Mouse (Mus musculus) embryonic facial prominence, embryonic 12.5 days (tissue): ENCODE measurements around the gene Emc7. TPM values are rescaled to one million over a fixed set of nuclear protein-coding genes. Genes with fewer than 3 reads are reported as not detected.
A peak's percentile ranks its signal among the peaks of the same experiment; 100 is the strongest.
"Not testable (repeated sequence)": the region's sequence is repeated elsewhere in the genome, so short reads cannot be mapped to it uniquely, and the experiment has no call there.

Source experiments
- ATAC-seq: fragments of 200-750 bp; cut with Nextera tagmentation; 2 replicates; pipeline ENCODE4 v1.8.0; 2017; ENCODE audit not compliant: insufficient number of reproducible peaks, insufficient read depth, low FRiP score, low TSS enrichment
- H3K27ac ChIP-seq: fragments of 300-500 bp; sonication (generic); 2 replicates; pipeline ENCODE4 v1.5.1; 2016; ENCODE audit warnings: mild to moderate bottlenecking
- H3K27me3 ChIP-seq: fragments of 300-500 bp; sonication (generic); 2 replicates; pipeline ENCODE4 v1.6.1; 2016; ENCODE audit warnings: mild to moderate bottlenecking, moderate library complexity
- H3K36me3 ChIP-seq: fragments of 300-500 bp; sonication (generic); 2 replicates; pipeline ENCODE4 v1.6.1; 2016; ENCODE audit warnings: mild to moderate bottlenecking
- H3K4me1 ChIP-seq: fragments of 300-500 bp; sonication (generic); 2 replicates; pipeline ENCODE4 v1.6.1; 2016
- H3K4me2 ChIP-seq: fragments of 300-500 bp; sonication (generic); replicated peaks from 2 replicates; pipeline ENCODE4 v1.6.1; 2016; ENCODE audit warnings: mild to moderate bottlenecking, moderate library complexity
- H3K4me3 ChIP-seq: fragments of 300-500 bp; sonication (generic); 2 replicates; pipeline ENCODE4 v1.5.1; 2016; ENCODE audit warnings: mild to moderate bottlenecking
- H3K9ac ChIP-seq: fragments of 300-500 bp; sonication (generic); 2 replicates; pipeline ENCODE4 v1.6.1; 2016; ENCODE audit warnings: mild to moderate bottlenecking, moderate library complexity
- H3K9me3 ChIP-seq: fragments of 300-500 bp; sonication (generic); 2 replicates; pipeline ENCODE4 v1.6.1; 2016; ENCODE audit warnings: mild to moderate bottlenecking, moderate library complexity
- WGBS: fragments of 180-500 bp; shearing (Covaris S2); methylation state at CpG from one replicate; pipeline ENCODE4 v1.1.7; 2016; 5-methylcytosine and 5-hydroxymethylcytosine counted together
- polyA plus RNA-seq: library from polyadenylated mRNA; unstranded; fragments of >200 nt; fragmentation: Nextera tagmentation; extraction: Ambion mirVana; gene quantifications from 2 replicates; pipeline ENCODE4 v1.2.1, GENCODE M21; 2016

Emc7 gene
- 12.5 and 12.8 TPM in 2 replicates for polyA plus RNA-seq

GRCm38 (mm10) chr2:112454862-112455564 lies at the start of gene Emc7:
Gene Emc7, plus strand, starts transcription at chr2:112454997.
- Histone ChIP-seq H3K36me3 (peaks cover 2% of the 10 kb centered on the region), H3K9ac (peak within 1 kb of the TSS; percentile 86), H3K9me3 (no peaks in the 10 kb centered on the region), H3K4me3 (peak within 1 kb of the TSS; percentile 72), H3K4me1 (peaks cover 8% of the 10 kb centered on the region; the same call in 1 of the 2 replicates), H3K27ac (peak within 1 kb of the TSS; percentile 67; the same call in 1 of the 2 replicates), H3K27me3 (no peaks in the 10 kb centered on the region), H3K4me2 (peak within 1 kb of the TSS; percentile 85)
- WGBS: under 1% methylated on average over 49 of the region's 49 CpGs
- ATAC-seq: peak; percentile 92

- Histone ChIP-seq H3K36me3 (peaks cover 25% of the 10 kb centered on the region), H3K9me3 (no peaks in the 10 kb centered on the region), H3K27ac (no peak overlapping the region), H3K4me3 (no peak overlapping the region), H3K9ac (no peak overlapping the region), H3K27me3 (no peaks in the 10 kb centered on the region), H3K4me2 (no peak overlapping the region), H3K4me1 (no peaks in the 10 kb centered on the region)
- WGBS: 78% methylated on average over 3 of the region's 3 CpGs
- no peak for ATAC-seq
Observed at GRCm38 (mm10) chr2:112407030-112407429, 47.8 kb upstream of the Emc7 start.

GRCm38 (mm10) chr2:112425308-112425707 lies 29.5 kb upstream of the Emc7 start:
- Histone ChIP-seq H3K36me3 (no peaks in the 10 kb centered on the region), H3K4me2 (no peak overlapping the region), H3K9me3 (no peaks in the 10 kb centered on the region), H3K4me1 (no peaks in the 10 kb centered on the region), H3K4me3 (no peak overlapping the region), H3K9ac (no peak overlapping the region), H3K27me3 (no peaks in the 10 kb centered on the region), H3K27ac (no peak overlapping the region)
- ATAC-seq: no peak
- 70% methylated on average over 3 of the region's 3 CpGs for WGBS

GRCm38 (mm10) chr2:112428534-112428933 lies 26.3 kb upstream of the Emc7 start:
- H3K36me3 ChIP-seq, H3K9ac ChIP-seq, H3K9me3 ChIP-seq, H3K27ac ChIP-seq, H3K4me2 ChIP-seq, ATAC-seq, H3K27me3 ChIP-seq, H3K4me3 ChIP-seq, H3K4me1 ChIP-seq: not testable (repeated sequence)
- 91% methylated on average over 3 of the region's 3 CpGs for WGBS

DNA sequence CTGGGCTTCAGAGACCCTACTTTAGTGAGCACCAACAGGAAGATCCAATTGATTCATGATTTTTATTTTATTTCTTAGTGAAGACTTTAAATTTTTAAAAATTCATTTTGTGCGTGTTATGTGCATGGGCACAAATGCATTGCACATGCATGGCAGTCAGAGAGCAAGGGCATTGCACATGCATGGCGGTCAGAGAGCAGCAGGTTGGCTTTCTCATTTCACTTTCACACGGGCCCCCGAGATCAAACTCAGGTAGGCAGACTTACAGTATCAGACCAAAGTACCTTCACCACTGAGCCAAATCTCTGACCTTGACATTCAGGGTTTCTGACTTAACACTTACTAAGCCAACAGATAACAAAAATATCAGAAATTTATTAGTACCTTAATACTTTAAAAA lies 25.1 kb upstream of the Emc7 start:
- no peaks in the 10 kb centered on the region for H3K9me3 ChIP-seq
- no peak overlapping the region for H3K4me3 ChIP-seq
- WGBS: 90% methylated on average over 4 of the region's 4 CpGs
- no peak overlapping the region for H3K9ac ChIP-seq
- H3K36me3 ChIP-seq: no peaks in the 10 kb centered on the region
- ATAC-seq: no peak
- H3K4me1 ChIP-seq: no peaks in the 10 kb centered on the region
- H3K27ac ChIP-seq: no peak overlapping the region
- H3K4me2 ChIP-seq: no peak overlapping the region
- no peaks in the 10 kb centered on the region for H3K27me3 ChIP-seq

DNA sequence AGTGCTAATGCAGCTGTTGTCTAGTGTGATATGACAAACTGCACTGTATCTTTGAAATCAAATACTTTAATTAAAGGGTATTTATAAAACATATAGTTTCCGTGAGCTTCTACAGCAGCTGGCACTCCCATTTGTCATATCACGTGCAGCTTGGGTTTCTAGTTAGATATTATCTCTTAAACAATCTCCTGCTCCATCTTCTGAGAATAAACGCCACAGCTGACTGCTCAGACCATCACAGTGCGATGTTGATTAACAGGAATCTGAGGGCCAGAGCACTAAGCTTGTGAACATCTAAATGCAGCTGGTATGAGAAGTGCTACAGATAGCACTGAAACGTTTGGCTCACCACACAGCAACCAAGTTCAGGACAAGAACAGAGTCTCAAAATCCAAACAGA lies 24.4 kb upstream of the Emc7 start:
- Histone ChIP-seq H3K4me3 (no peak overlapping the region), H3K27me3 (no peaks in the 10 kb centered on the region), H3K9me3 (no peaks in the 10 kb centered on the region), H3K4me2 (no peak overlapping the region), H3K36me3 (no peaks in the 10 kb centered on the region), H3K9ac (no peak overlapping the region), H3K27ac (no peak overlapping the region), H3K4me1 (no peaks in the 10 kb centered on the region)
- 67% methylated on average over 5 of the region's 5 CpGs for WGBS
- ATAC-seq: peak; percentile 60; the same call in 1 of the 2 replicates

GRCm38 (mm10) chr2:112432523-112432922 lies 22.3 kb upstream of the Emc7 start:
- no peaks in the 10 kb centered on the region for H3K36me3 ChIP-seq
- no peak for ATAC-seq
- H3K27ac ChIP-seq: no peak overlapping the region
- 89% methylated on average over 2 of the region's 2 CpGs for WGBS
- no peaks in the 10 kb centered on the region for H3K4me1 ChIP-seq
- no peak overlapping the region for H3K4me2 ChIP-seq
- no peak overlapping the region for H3K4me3 ChIP-seq
- no peaks in the 10 kb centered on the region for H3K9me3 ChIP-seq
- H3K9ac ChIP-seq: no peak overlapping the region
- H3K27me3 ChIP-seq: no peaks in the 10 kb centered on the region

- no peak for ATAC-seq
- no peak overlapping the region for H3K9ac ChIP-seq
- H3K36me3 ChIP-seq: no peaks in the 10 kb centered on the region
- no peak overlapping the region for H3K4me3 ChIP-seq
- H3K9me3 ChIP-seq: no peaks in the 10 kb centered on the region
- no peak overlapping the region for H3K27ac ChIP-seq
- 69% methylated on average over 2 of the region's 2 CpGs for WGBS
- H3K4me1 ChIP-seq: no peaks in the 10 kb centered on the region
- no peaks in the 10 kb centered on the region for H3K27me3 ChIP-seq
- H3K4me2 ChIP-seq: no peak overlapping the region
Observed at GRCm38 (mm10) chr2:112433359-112433758, 21.4 kb upstream of the Emc7 start.

- no peak overlapping the region for H3K27ac ChIP-seq
- H3K4me1 ChIP-seq: no peaks in the 10 kb centered on the region
- H3K9me3 ChIP-seq: no peaks in the 10 kb centered on the region
- ATAC-seq: no peak
- H3K36me3 ChIP-seq: no peaks in the 10 kb centered on the region
- H3K4me3 ChIP-seq: no peak overlapping the region
- no peak overlapping the region for H3K9ac ChIP-seq
- no peak overlapping the region for H3K4me2 ChIP-seq
- 74% methylated on average over 4 of the region's 4 CpGs for WGBS
- H3K27me3 ChIP-seq: no peaks in the 10 kb centered on the region
Observed at GRCm38 (mm10) chr2:112436292-112436691, 18.5 kb upstream of the Emc7 start.

DNA sequence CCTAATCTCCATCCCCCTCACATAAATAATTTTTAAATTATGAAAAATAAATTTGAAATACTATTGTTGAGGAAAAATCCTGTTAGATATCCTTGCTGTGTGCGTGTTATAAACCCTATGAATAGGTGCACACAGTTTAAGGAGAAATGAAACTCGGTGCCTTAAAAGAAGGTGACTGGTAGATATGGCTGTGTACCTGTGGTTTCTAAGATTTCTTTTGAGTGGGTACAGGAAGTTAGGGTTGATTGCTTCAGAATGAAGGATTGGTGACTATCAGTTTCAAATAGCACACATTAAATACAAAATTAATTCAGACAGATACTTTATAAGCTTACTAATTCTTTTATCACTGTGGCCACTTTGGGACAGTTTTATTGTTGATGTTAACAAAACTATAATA lies 17.2 kb upstream of the Emc7 start:
- no peak for ATAC-seq
- Histone ChIP-seq H3K27me3 (no peaks in the 10 kb centered on the region), H3K4me3 (no peak overlapping the region), H3K4me1 (no peaks in the 10 kb centered on the region), H3K9ac (no peak overlapping the region), H3K27ac (no peak overlapping the region), H3K9me3 (no peaks in the 10 kb centered on the region), H3K4me2 (no peak overlapping the region), H3K36me3 (no peaks in the 10 kb centered on the region)
- WGBS: 83% methylated on average over 2 of the region's 2 CpGs

DNA sequence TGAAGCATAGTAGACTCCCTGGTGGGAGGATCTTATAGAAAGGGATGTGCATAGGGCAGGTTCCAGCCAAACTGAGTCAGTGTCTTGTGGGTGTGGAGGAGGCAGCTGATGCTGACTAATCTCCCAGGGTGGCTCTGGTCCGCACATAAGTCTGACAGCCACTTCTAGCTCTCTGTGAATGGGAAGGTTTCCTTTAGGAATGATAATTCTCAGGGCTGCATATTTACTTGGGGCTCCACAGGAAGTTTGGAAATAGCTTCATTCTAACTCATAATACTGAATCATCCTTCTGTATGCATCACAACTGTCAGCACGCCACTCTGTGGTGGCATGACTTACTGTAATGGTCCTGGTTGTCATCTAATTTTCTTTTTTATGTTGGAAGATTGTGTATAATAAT lies 11.3 kb upstream of the Emc7 start:
- ATAC-seq: no peak
- no peak overlapping the region for H3K4me3 ChIP-seq
- no peaks in the 10 kb centered on the region for H3K9me3 ChIP-seq
- no peak overlapping the region for H3K4me2 ChIP-seq
- H3K4me1 ChIP-seq: no peaks in the 10 kb centered on the region
- H3K36me3 ChIP-seq: no peaks in the 10 kb centered on the region
- H3K27ac ChIP-seq: no peak overlapping the region
- WGBS: 68% methylated on average over 2 of the region's 2 CpGs
- no peaks in the 10 kb centered on the region for H3K27me3 ChIP-seq
- no peak overlapping the region for H3K9ac ChIP-seq

GRCm38 (mm10) chr2:112445511-112445910 lies 9.3 kb upstream of the Emc7 start:
- H3K4me2 ChIP-seq: no peak overlapping the region
- no peaks in the 10 kb centered on the region for H3K9me3 ChIP-seq
- no peaks in the 10 kb centered on the region for H3K27me3 ChIP-seq
- H3K4me1 ChIP-seq: no peaks in the 10 kb centered on the region
- H3K36me3 ChIP-seq: no peaks in the 10 kb centered on the region
- ATAC-seq: no peak
- no peak overlapping the region for H3K27ac ChIP-seq
- H3K9ac ChIP-seq: no peak overlapping the region
- no peak overlapping the region for H3K4me3 ChIP-seq
